Mouse (Mus musculus): Measurements from ENCODE around the gene Rint1. TPM values are rescaled to one million over a fixed set of nuclear protein-coding genes. Genes with fewer than 3 reads are reported as not detected.

The Rint1 gene
- polyA plus RNA-seq, 1 experiment from 2014 or later, result 34.7 TPM

DNA sequence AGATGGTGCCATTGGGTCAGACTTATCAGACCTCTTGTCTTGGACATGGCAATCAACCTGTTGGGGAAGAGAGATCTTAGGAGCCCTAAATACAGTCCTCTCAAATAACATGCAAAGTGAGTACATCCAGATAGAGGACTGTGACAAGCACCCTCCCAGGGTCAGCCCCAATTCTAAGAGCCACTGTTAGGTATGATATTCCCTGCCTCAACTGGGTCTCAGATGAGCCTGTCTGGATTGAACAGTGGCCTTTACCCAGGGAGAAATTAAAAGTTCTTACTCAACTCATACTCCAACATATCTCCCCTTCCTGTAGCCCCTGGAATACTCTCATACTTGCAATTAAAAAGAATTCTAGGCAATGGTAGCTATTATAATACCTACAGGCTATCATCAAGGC, 69.7 kb downstream of the Rint1 start:
- no peaks in the 10 kb centered on the region for H3K9me3 ChIP-seq
- H3K4me3 ChIP-seq, result no peak overlapping the region
- ATAC-seq (ENCODE audit: borderline replicate concordance, extremely low read depth, low FRiP score, low TSS enrichment), result no peak
- H3K27me3 ChIP-seq, result no peaks in the 10 kb centered on the region
- H3K4me1 ChIP-seq, result peaks cover 12% of the 10 kb centered on the region
- no peak overlapping the region for H3K27ac ChIP-seq
- no peak overlapping the region for H3K4me2 ChIP-seq
- no peak overlapping the region for H3K9ac ChIP-seq
- H3K36me3 ChIP-seq, result peaks cover 75% of the 10 kb centered on the region

DNA sequence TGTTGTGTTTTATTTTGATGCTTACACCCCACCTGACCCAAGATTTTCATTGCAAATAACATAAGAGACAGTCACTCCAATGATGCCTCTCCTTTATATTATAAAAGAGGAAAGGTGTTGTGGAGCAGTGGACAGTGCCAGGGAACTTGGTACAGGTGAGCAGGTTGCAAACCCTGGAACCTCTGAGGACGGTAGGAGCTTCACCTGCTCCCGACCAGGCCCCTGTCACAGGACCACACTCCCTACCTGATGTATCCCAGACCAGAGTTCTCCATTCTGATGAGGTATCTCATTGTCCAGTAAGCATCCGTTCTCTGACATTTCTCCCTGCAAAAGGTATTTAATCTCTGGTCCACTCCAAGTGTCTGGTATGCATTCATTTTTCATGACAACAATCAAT, 70.5 kb downstream of the Rint1 start:
- WGBS, result 62% methylated on average over 3 of the region's 3 CpGs
- no peak for ATAC-seq (ENCODE audit: borderline replicate concordance, extremely low read depth, low FRiP score, low TSS enrichment)
- no peak overlapping the region for H3K27ac ChIP-seq
- no peak overlapping the region for H3K4me2 ChIP-seq
- H3K9me3 ChIP-seq, result no peaks in the 10 kb centered on the region
- no peak overlapping the region for H3K9ac ChIP-seq
- H3K27me3 ChIP-seq, result no peaks in the 10 kb centered on the region
- peaks cover 67% of the 10 kb centered on the region for H3K36me3 ChIP-seq
- H3K4me3 ChIP-seq, result no peak overlapping the region
- peaks cover 14% of the 10 kb centered on the region for H3K4me1 ChIP-seq

DNA sequence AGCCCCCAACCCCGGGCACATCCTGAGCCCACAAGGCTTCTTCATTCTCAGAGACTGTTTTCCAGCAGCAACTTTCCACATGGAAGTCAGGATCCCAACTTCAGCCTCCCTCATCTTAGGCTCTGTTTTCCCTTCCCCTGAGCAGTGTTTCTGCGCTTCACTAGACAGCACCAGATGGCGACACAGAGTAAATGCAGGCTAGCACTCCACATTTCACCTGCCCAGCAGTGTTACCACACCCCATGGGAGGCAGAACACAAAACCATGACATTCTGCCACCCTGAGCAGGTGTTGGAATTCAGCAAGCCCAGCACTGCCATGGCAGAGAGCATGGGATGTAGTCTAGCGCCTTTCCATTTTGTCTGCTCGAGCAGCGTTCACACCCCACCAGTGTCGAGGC, 71.1 kb downstream of the Rint1 start:
- H3K27ac ChIP-seq, result no peak overlapping the region
- H3K4me1 ChIP-seq, result peaks cover 18% of the 10 kb centered on the region
- no peak for ATAC-seq (ENCODE audit: borderline replicate concordance, extremely low read depth, low FRiP score, low TSS enrichment)
- H3K4me3 ChIP-seq, result no peak overlapping the region
- no peak overlapping the region for H3K9ac ChIP-seq
- no peaks in the 10 kb centered on the region for H3K9me3 ChIP-seq
- H3K27me3 ChIP-seq, result no peaks in the 10 kb centered on the region
- H3K4me2 ChIP-seq, result no peak overlapping the region
- peaks cover 60% of the 10 kb centered on the region for H3K36me3 ChIP-seq
- WGBS, result 77% methylated on average over 7 of the region's 7 CpGs

DNA sequence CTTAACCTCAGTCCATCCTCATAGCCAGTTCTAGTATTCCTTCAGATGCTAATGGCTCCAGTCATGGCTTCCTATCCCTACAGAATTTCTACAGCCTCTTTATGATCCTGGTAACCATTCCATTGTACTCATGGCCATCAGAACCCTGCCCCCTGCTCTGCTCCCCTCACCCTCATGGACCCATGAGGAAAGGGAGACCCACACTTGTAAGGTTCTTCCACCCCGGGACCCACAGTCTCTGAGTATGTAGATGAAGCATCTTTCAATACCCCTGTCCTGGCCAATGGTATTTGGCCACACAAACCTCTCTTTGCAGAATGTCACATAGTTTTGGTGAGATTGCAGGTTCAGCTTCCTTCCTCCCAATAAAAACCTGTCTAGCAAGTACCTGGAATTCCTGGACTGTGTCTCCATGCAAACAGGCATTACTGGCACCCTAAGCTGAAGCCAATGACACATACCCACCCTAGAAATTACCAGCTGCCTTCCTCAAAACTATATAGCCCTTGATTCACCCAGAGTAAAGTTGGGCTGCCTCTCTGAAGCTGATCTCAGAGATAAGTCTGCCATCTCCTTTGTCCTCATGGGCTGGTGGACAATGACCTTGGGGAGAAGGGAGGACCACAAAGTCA, 71.7 kb downstream of the Rint1 start:
- no peaks in the 10 kb centered on the region for H3K9me3 ChIP-seq
- H3K27me3 ChIP-seq, result no peaks in the 10 kb centered on the region
- H3K4me2 ChIP-seq, result no peak overlapping the region
- WGBS, result 79% methylated on average over 1 of the region's 1 CpGs
- no peak overlapping the region for H3K9ac ChIP-seq
- no peak for ATAC-seq (ENCODE audit: borderline replicate concordance, extremely low read depth, low FRiP score, low TSS enrichment)
- H3K4me1 ChIP-seq, result peaks cover 20% of the 10 kb centered on the region
- H3K36me3 ChIP-seq, result peaks cover 55% of the 10 kb centered on the region
- H3K4me3 ChIP-seq, result no peak overlapping the region
- H3K27ac ChIP-seq, result no peak overlapping the region

GRCm38 (mm10) chr5:23859896-23860295, 72.4 kb downstream of the Rint1 start:
- no peak overlapping the region for H3K4me3 ChIP-seq
- H3K27ac ChIP-seq, result no peak overlapping the region
- 86% methylated on average over 5 of the region's 5 CpGs for WGBS
- H3K9ac ChIP-seq, result no peak overlapping the region
- no peak for ATAC-seq (ENCODE audit: borderline replicate concordance, extremely low read depth, low FRiP score, low TSS enrichment)
- H3K9me3 ChIP-seq, result no peaks in the 10 kb centered on the region
- H3K4me2 ChIP-seq, result no peak overlapping the region
- peaks cover 20% of the 10 kb centered on the region for H3K4me1 ChIP-seq
- peaks cover 48% of the 10 kb centered on the region for H3K36me3 ChIP-seq
- H3K27me3 ChIP-seq, result no peaks in the 10 kb centered on the region

- Histone ChIP-seq H3K27me3 (no peaks in the 10 kb centered on the region), H3K9ac (no peak overlapping the region), H3K9me3 (no peaks in the 10 kb centered on the region), H3K4me2 (no peak overlapping the region), H3K4me3 (no peak overlapping the region), H3K36me3 (peaks cover 29% of the 10 kb centered on the region), H3K27ac (no peak overlapping the region), H3K4me1 (peaks cover 20% of the 10 kb centered on the region)
- 84% methylated on average over 9 of the region's 9 CpGs for WGBS
- no peak for ATAC-seq (ENCODE audit: borderline replicate concordance, extremely low read depth, low FRiP score, low TSS enrichment)
Observed at GRCm38 (mm10) chr5:23861721-23862120, 74.2 kb downstream of the Rint1 start.

DNA sequence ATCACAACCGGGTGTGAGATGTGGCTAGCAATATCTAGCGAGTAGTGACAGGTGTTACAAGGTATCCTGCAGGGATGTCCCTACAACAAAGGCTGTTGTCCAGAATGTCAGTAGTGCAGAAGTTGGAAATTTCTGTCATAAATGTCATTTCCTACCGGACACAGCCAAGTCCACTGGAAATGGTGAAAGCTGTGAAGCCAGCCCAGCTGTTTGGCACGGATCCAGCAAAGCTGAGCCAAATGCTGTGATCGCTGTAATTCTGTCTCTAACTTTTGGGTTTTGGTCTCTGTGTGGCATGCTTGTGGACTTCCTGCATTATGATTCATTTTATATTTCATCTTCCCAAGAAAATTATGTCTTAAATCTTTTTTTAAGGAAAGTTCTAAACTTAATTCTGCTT, 74.8 kb downstream of the Rint1 start:
- WGBS, result 34% methylated on average over 5 of the region's 5 CpGs
- H3K9me3 ChIP-seq, result no peaks in the 10 kb centered on the region
- H3K9ac ChIP-seq, result no peak overlapping the region
- H3K4me3 ChIP-seq, result no peak overlapping the region
- no peaks in the 10 kb centered on the region for H3K27me3 ChIP-seq
- H3K4me2 ChIP-seq, result no peak overlapping the region
- no peak overlapping the region for H3K27ac ChIP-seq
- H3K4me1 ChIP-seq, result peaks cover 20% of the 10 kb centered on the region
- H3K36me3 ChIP-seq, result peaks cover 24% of the 10 kb centered on the region
- ATAC-seq (ENCODE audit: borderline replicate concordance, extremely low read depth, low FRiP score, low TSS enrichment), result peak; percentile 39; the same call in 1 of the 2 replicates

DNA sequence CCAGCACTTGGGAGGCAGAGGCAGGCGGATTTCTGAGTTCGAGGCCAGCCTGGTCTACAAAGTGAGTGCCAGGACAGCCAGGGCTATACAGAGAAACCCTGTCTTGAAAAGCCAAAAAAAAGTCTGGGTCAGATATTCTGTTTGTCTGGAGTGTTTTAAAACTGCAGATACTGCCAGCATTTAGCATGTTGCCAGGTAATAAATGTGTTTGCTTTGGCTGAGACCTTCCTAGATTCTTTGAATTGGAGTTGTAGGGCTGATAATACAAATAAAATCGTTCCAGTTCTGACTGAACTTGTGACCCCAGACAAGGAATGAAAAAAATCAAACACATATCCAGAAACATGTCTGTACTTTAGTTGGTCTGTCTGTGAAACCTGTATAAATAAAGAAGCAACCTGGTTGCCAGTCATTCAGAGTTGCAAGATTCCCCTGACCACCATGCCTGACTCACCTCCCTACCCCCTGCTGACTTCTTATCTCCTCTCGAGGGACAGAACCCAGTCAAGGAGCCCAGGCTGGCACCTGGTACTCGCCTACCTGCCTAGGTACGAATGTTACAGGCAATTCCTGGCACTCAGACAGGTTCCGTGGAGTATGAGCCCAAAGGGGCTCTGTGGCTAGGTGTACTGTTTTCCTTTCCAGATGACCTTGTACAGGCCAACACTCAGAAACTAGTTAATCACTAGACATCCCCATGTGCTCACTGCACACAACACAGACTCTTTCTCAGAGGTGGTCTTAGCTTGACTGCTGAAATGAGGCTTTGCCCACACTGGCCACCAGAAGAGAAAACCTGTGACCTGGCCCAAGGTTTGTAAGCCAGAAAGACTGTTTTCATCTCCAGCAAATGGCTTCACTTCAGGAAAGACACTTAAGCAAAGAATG, 75.9 kb downstream of the Rint1 start:
- H3K4me3 ChIP-seq, result no peak overlapping the region
- H3K4me1 ChIP-seq, result peaks cover 20% of the 10 kb centered on the region
- no peaks in the 10 kb centered on the region for H3K9me3 ChIP-seq
- no peak for ATAC-seq (ENCODE audit: borderline replicate concordance, extremely low read depth, low FRiP score, low TSS enrichment)
- WGBS, result 63% methylated on average over 7 of the region's 7 CpGs
- H3K27me3 ChIP-seq, result no peaks in the 10 kb centered on the region
- no peak overlapping the region for H3K27ac ChIP-seq
- no peak overlapping the region for H3K9ac ChIP-seq
- H3K36me3 ChIP-seq, result peaks cover 14% of the 10 kb centered on the region; the same call in 1 of the 2 replicates
- H3K4me2 ChIP-seq, result no peak overlapping the region

DNA sequence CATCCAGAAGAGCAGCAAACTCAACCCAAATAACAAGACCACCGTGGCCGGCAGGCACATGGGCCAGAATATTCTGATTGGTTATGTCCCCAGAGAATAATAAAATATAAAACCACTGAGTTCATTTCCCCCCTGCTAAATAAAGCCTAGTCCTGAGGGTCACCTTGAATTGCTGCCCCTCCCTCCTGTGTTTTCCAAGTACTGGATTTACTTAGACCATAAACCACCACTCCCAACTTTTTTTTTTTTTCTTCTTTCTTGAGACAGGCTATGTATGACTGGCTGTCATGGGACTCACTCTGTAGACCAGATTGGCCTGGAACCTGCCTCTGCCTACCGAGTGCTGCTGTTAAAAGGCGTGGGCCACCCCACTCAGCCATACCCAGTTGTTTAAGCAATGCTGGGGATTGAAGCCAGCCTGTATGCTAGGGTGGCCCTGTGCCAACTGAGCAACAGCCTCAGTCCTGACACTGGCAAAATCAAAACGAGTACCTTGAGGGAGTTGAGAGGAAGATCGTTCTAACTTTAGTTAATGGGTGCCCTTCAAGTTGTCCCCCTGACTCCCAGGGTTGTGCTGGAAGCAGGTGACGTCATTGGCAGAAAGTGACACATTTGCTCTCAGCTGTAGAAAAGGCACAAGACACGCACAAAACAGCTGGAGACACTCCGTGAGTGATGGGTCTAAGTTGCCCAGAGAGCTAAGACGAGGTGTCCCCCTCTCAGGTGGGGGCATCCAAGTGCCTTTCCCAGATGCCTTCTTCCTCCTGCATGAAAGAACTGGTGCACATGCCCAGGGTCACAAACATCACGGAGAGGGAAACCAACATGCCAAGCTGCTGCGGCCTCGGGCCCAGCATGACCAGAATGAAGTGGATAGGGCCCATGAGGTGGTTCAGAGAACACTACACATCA, 76.8 kb downstream of the Rint1 start:
- no peak overlapping the region for H3K27ac ChIP-seq
- no peak for ATAC-seq (ENCODE audit: borderline replicate concordance, extremely low read depth, low FRiP score, low TSS enrichment)
- WGBS, result 80% methylated on average over 13 of the region's 13 CpGs
- H3K4me2 ChIP-seq, result no peak overlapping the region
- H3K36me3 ChIP-seq, result peaks cover 5% of the 10 kb centered on the region; the same call in 1 of the 2 replicates
- H3K9me3 ChIP-seq, result no peaks in the 10 kb centered on the region
- no peak overlapping the region for H3K9ac ChIP-seq
- peaks cover 20% of the 10 kb centered on the region for H3K4me1 ChIP-seq
- no peak overlapping the region for H3K4me3 ChIP-seq
- no peaks in the 10 kb centered on the region for H3K27me3 ChIP-seq

DNA sequence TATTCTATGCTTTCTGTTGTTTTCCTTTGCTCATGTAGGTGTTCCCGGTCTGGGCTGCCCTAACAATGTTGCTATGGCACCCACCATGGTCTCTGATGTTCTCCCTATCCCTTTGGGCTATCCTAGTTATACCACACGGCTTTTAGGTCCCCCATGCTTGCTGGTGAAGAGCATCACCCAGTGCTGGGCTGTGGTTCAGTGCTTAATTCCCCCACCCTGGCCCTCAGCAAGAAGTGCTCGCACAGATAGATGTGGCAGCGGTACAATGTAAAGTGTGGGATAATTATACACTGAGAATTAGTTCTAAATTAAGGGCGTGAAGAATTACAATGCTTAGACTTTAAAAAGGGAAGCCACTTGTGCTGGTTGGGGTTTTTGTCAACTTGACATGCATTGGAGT, 78.4 kb downstream of the Rint1 start:
- H3K4me1 ChIP-seq, result peaks cover 20% of the 10 kb centered on the region
- no peaks in the 10 kb centered on the region for H3K36me3 ChIP-seq
- no peak overlapping the region for H3K27ac ChIP-seq
- no peaks in the 10 kb centered on the region for H3K9me3 ChIP-seq
- 87% methylated on average over 5 of the region's 5 CpGs for WGBS
- H3K9ac ChIP-seq, result no peak overlapping the region
- ATAC-seq (ENCODE audit: borderline replicate concordance, extremely low read depth, low FRiP score, low TSS enrichment), result no peak
- H3K27me3 ChIP-seq, result no peaks in the 10 kb centered on the region
- no peak overlapping the region for H3K4me2 ChIP-seq
- H3K4me3 ChIP-seq, result no peak overlapping the region
